Mouse (Mus musculus) liver, adult (tissue): Measurements from ENCODE around the gene Neil1.

Source experiments
- GATA4 ChIP-seq: IDR thresholded peaks from 2 replicates; pipeline ENCODE4 v1.6.1; 2014; ENCODE audit warnings: mild to moderate bottlenecking, low read length; ENCODE audit not compliant: insufficient replicate concordance

The Neil1 gene

DNA sequence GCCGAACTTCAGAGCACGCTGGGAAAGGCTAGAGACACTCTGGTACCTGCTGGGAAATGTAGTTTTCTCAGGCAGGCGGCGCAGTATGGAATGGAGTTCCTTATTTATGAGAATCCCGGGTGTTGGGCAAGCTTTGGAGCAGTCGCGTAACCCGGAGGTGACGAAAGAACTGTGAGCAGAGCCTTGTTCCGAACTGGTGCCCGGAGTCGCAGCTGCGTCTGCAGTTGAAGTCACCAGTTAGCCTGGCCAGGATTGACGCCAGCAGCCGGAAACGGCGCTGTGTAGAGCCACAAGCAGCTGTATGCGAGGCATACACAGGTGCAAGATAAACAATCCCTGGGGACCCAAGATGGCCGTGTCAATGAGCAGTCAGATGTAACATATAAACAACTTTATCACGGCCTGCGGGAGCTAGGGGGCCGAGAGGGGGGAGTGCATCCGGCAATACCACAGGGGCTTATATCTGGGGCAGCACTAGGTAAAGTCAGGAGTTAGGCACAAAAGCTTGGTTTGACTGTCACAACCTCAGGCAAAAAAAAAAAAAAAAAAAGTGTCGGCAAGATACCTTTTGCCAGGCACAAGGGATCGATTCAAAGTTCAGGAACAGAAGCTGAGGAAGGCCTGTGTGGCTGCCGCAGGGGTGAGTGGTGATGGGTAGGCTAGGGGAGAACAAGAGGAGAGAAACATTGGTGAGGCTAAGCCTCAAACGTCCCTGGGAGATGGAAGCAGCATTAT is at the start of gene Neil1:
Gene Neil1 (minus strand): TSS at position 162 of the 735 bp plus-strand sequence.
- TF ChIP-seq GATA4: no peak

- TF ChIP-seq GATA4: no peak
These were observed 49.3 kb upstream of the Neil1 start for GRCm38 (mm10) chr9:57197414-57197813.

- no peak for TF ChIP-seq GATA4
These were observed 48.6 kb upstream of the Neil1 start for GRCm38 (mm10) chr9:57196708-57197107.

- TF ChIP-seq GATA4: no peak
These were observed 20.3 kb upstream of the Neil1 start for GRCm38 (mm10) chr9:57168411-57168810.

GRCm38 (mm10) chr9:57166173-57166572 is 18.1 kb upstream of the Neil1 start:
- no peak for TF ChIP-seq GATA4

GRCm38 (mm10) chr9:57163137-57163536 is 15.0 kb upstream of the Neil1 start:
- TF ChIP-seq GATA4: no peak

- no peak for TF ChIP-seq GATA4
These were observed 14.4 kb upstream of the Neil1 start for GRCm38 (mm10) chr9:57162496-57162895.

GRCm38 (mm10) chr9:57158506-57158905 is 10.4 kb upstream of the Neil1 start:
- no peak for TF ChIP-seq GATA4

DNA sequence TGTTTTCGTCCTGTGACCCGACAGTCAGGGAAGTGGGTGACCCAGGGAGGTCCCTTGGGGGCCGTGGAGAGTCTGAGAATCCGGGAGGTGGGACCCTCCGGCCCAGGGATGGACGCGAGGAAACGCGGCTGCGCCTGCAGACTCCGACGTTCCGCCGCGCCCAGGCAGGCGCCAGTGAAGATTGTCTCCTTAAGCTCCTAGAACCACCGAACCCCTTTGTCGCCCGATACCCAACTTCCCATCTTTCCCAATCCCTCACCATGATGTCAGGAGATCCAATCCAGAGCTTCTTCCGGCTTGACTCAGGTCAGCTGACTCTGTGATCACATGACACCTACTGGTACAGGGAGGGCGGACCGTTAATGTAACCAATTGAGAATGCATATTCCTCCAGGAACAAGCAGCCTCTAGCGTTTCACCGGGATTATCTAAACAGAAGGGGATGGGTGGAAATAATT is 9.9 kb upstream of the Neil1 start, which contains the start of gene Commd4:
Gene Commd4 (minus strand): TSS at position 319 of the 458 bp plus-strand sequence.
- TF ChIP-seq GATA4: no peak

DNA sequence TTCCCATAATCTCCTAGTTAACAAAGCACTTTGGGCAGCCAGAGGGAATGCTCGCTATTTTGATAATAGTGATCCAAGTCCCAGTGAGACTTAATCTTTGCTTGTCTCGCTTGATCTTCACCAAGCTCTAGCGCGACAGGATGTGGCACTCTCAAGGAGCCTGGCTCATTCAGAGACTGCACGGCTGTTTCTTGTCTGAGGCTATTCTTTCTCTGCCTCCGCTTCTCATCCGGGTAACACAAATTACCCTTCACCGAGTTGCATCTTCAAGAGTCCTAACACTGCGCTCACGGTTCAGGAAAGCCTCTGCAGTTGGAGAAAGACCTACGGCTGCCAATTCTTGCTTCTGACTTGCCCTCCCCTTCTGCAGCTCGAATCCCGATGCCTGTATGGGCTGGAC is 9.4 kb upstream of the Neil1 start:
- no peak for TF ChIP-seq GATA4

DNA sequence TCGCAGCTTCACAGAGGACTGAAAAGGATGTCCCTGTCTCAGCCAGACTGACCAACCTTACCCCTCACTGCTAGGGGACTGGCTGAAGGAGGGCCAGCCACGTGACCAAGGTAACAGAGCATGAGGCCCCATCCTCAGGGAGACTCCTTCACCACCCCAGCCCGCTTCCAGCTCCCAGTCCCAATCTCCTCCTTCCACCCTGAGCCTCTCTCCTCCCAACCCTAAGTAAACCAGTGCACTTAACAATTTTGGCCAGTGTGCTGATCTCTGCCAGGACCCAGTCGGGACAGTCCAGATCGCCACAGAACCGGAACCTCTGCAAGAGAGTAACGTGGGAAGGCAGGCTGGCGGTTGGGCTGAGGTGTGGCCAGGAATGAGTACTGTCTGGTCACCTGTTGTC is 8.7 kb upstream of the Neil1 start:
- TF ChIP-seq GATA4: no peak

DNA sequence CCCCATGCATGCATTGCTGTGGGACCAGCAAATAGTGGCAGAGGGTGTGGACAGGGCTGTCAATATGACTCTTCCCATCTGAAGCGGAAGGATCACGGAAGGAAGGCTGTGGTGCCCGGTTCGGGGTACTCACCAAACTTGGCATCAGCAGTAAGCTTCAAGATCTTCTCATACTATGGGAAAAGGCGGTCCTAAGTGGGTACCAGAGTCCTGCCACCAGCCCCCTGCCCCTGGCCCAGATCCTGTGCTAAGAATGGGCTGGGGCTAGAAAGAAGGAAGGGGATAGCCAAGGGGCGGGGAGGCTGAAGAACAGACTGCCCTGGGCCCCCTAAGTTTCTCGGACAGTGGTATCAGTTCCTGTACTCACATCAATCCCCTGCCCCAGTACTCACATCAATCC is 8.3 kb upstream of the Neil1 start:
- no peak for TF ChIP-seq GATA4

DNA sequence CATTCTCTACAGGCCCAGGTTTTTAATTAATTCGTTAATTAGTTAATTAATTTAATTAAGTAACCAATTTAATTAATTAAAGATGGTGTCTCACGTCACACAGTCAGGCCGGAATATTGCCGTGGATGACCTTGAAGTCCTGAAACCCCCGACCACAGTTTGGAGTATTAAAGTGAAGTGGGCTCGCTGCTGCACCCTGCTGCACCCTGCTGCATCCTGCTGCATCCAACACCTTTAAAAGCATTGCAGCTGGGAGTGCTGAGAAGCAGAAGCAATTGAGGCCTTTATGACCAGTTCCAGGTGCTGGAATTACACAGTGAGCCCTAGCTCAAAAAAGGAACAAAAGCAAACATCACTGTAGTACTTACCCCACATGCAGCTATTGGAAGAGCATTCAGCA is 4.2 kb upstream of the Neil1 start:
- no peak for TF ChIP-seq GATA4

DNA sequence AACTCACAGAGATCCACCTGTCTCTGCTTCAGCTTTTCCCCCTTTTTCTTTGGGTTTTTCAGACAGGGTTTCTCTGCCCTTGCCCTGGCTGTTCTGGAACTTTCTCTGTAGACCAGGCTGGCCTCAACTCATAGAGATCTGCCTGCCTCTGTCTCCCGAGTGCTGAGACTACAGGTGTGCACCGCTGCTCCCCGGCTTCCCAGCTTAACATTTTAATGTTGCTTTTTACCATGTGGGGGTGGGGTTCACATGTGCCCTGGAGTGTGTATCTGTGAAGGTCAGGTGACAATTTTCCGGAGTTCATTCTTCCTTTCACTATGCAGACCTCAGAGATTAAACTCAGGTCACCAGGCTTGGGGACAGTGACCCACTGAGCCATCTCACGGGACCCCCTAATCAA is 2.1 kb upstream of the Neil1 start:
- no peak for TF ChIP-seq GATA4

- no peak for TF ChIP-seq GATA4
These were observed 916 bp upstream of the Neil1 start for GRCm38 (mm10) chr9:57149021-57149420.

DNA sequence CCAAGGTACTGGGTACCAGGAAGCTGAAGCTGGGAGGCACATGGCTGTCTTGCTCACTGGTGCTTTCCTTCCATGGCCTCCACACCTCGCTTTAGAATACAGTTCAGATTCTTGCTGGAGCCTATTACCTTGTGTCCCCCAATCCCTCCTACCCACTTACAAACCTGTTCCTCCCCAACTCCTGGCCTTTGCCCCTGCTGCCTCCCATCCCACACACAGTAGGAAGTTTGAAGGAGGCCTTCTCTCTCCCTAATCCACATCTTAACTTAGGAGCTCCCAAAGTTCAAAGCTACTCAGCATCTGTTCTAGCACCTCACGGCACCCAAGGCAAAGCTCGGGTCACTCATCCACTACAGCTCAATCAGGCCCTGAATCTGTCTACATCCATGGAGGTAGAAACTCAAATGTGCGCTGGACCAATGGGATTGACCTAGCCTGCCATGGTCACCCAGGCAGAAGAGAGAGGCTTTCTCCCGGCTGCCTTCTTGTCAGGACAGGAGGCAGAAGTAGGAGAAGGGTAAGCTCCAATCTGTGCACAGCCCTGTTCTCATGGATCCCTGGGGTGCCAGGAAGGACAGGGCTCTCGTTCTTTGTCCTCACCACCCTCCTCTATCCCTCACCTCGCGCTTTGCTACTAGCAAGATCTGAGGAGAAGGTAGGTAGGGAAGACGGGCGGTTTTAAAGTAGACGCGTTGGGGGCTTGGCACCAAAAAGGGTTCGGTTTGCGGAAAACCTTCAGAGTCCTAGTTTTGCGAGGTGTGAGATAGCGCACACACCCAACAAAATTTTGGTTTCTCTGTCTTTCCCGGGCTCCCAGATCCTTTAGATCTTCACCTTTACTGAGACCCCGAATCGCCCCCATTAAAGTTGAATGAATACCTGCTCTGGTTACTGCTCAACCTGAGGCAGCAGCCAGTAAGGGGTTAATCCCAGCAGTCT is 631 bp downstream of the Neil1 start:
- no peak for TF ChIP-seq GATA4
